Mouse (Mus musculus): ENCODE data around the gene Gpr141. TPM values are rescaled to one million over a fixed set of nuclear protein-coding genes. Genes with fewer than 3 reads are reported as not detected.

Gene Gpr141
- polyA plus RNA-seq, 1 experiment, result 0.02 TPM

DNA sequence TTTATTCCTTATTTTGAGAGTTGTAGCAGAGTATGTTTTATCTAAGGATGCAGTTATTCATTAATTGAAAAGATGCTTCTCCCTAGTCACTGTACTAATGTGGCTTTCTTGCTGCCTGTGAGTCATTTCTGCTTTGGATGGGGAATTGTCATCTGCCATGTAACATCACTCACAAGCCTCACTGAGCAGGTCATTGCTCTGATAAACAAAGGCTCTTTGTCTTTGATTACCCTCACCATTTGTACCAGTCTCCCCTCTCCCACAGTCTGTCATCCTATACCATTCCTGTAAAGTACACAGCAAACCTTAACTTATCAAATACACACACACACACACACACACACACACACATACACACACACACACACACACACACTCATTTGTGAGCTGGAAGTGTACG lies 16.1 kb upstream of the Gpr141 start:
- H3K27me3 ChIP-seq (ENCODE audit: control insufficient read depth, insufficient read depth, low read length), result no peaks in the 10 kb centered on the region
- H3K4me3 ChIP-seq (ENCODE audit: control insufficient read depth, low read depth, low read length), result no peak overlapping the region
- no peaks in the 10 kb centered on the region for H3K4me1 ChIP-seq (ENCODE audit: control insufficient read depth, insufficient read depth, low read length)
- no peak for TF ChIP-seq CTCF (IDR thresholded peaks at IDR 0.05; ENCODE audit: control insufficient read depth, insufficient read depth, insufficient replicate concordance, low read depth, low read length)
- no peak overlapping the region for H3K27ac ChIP-seq (ENCODE audit: control insufficient read depth, insufficient read depth, low read depth, low read length)
- no peaks in the 10 kb centered on the region for H3K36me3 ChIP-seq (ENCODE audit: control insufficient read depth, insufficient read depth, low read length)

DNA sequence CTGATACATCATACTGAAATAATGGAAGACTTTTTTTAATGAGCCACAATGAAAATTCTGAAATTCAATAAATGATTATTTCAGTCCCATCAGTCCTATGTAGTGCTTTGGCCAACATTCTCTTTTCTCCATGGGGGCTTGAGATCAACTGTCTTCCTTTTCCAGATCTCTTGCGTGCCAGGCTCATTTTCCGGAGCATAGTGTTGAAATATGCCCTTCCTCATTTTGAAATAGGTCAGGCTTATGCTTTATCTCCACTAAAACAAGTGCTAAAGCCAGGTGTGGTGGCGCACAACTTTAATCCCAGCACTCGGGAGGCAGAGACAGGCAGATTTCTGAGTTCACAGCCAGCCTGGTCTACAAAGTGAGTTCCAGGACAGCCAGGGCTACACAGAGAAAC lies 6.5 kb upstream of the Gpr141 start:
- H3K27me3 ChIP-seq (ENCODE audit: control insufficient read depth, insufficient read depth, low read length), result no peaks in the 10 kb centered on the region
- H3K36me3 ChIP-seq (ENCODE audit: control insufficient read depth, insufficient read depth, low read length), result no peaks in the 10 kb centered on the region
- no peak overlapping the region for H3K27ac ChIP-seq (ENCODE audit: control insufficient read depth, insufficient read depth, low read depth, low read length)
- no peak overlapping the region for H3K4me3 ChIP-seq (ENCODE audit: control insufficient read depth, low read depth, low read length)
- TF ChIP-seq CTCF (IDR thresholded peaks at IDR 0.05; ENCODE audit: control insufficient read depth, insufficient read depth, insufficient replicate concordance, low read depth, low read length) (no peak), POLR2A (IDR thresholded peaks at IDR 0.05; ENCODE audit: control insufficient read depth, low read depth, low read length) (no peak)
- no peaks in the 10 kb centered on the region for H3K4me1 ChIP-seq (ENCODE audit: control insufficient read depth, insufficient read depth, low read length)

DNA sequence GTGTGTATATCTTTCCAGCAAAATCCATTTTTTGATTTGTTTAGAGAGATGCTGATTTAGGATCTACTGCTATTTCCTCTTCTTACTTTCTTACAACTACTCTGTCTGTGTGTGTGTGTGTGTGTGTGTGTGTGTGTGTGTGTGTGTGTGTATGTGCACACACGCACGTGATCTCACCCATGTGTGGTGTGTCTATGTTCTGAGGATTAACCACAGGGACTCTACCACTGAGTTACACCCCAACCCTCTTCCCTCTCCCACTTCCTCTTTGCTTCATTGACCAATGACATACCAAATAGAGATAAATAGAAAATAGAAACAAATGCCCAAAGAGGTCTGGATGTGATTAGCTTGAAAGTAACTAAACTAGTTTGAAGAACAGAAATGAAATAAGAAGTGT lies 4.0 kb upstream of the Gpr141 start:
- Histone ChIP-seq H3K27me3 (ENCODE audit: control insufficient read depth, insufficient read depth, low read length) (no peaks in the 10 kb centered on the region), H3K27ac (ENCODE audit: control insufficient read depth, insufficient read depth, low read depth, low read length) (no peak overlapping the region), H3K4me3 (ENCODE audit: control insufficient read depth, low read depth, low read length) (no peak overlapping the region), H3K36me3 (ENCODE audit: control insufficient read depth, insufficient read depth, low read length) (no peaks in the 10 kb centered on the region), H3K4me1 (ENCODE audit: control insufficient read depth, insufficient read depth, low read length) (no peaks in the 10 kb centered on the region)
- no peak for TF ChIP-seq POLR2A (IDR thresholded peaks at IDR 0.05; ENCODE audit: control insufficient read depth, low read depth, low read length)

DNA sequence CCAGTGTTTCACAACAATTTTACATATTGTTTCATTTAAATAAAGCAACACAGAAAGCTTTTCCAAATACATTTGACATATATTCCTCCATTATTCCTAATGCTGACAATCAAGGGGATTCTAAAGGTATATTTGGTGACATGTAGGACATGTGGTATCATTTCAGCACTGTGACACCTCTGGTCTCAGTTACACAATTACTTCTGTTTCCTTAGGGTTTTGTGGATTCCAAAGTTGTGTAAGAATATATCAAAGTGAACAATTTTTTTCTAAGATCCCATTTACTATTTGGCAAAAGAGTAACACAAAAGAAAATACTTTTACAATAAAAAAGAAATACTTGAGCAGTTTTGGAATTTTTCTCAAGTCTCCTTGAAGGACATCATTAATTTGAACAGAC lies 2.4 kb downstream of the Gpr141 start:
- no peak overlapping the region for H3K4me3 ChIP-seq (ENCODE audit: control insufficient read depth, low read depth, low read length)
- no peak for TF ChIP-seq POLR2A (IDR thresholded peaks at IDR 0.05; ENCODE audit: control insufficient read depth, low read depth, low read length)
- no peak for TF ChIP-seq CTCF (IDR thresholded peaks at IDR 0.05; ENCODE audit: control insufficient read depth, insufficient read depth, insufficient replicate concordance, low read depth, low read length)
- no peaks in the 10 kb centered on the region for H3K27me3 ChIP-seq (ENCODE audit: control insufficient read depth, insufficient read depth, low read length)
- no peaks in the 10 kb centered on the region for H3K36me3 ChIP-seq (ENCODE audit: control insufficient read depth, insufficient read depth, low read length)
- H3K4me1 ChIP-seq (ENCODE audit: control insufficient read depth, insufficient read depth, low read length), result no peaks in the 10 kb centered on the region
- H3K27ac ChIP-seq (ENCODE audit: control insufficient read depth, insufficient read depth, low read depth, low read length), result no peak overlapping the region

DNA sequence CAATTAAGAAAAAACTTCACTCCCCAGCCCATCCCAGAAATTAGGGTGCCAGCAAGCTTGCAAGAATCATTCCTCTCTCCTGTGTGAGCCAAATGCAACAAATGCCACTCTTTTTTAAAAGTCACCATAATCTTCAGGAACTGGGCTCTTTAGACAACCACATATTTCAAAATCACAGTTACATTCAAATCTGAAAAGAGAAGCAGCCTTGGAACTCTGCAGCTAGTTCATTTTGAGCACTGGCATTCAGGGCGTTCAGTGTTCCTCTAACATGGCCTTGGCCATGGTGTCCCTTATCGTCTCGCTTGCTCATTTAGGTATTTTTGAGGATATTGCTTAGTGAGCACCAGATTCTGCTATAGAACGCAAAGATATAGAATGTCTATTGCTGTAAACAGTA lies 4.1 kb downstream of the Gpr141 start:
- H3K4me1 ChIP-seq (ENCODE audit: control insufficient read depth, insufficient read depth, low read length), result no peaks in the 10 kb centered on the region
- no peak overlapping the region for H3K4me3 ChIP-seq (ENCODE audit: control insufficient read depth, low read depth, low read length)
- no peaks in the 10 kb centered on the region for H3K27me3 ChIP-seq (ENCODE audit: control insufficient read depth, insufficient read depth, low read length)
- TF ChIP-seq POLR2A (IDR thresholded peaks at IDR 0.05; ENCODE audit: control insufficient read depth, low read depth, low read length) (no peak), CTCF (IDR thresholded peaks at IDR 0.05; ENCODE audit: control insufficient read depth, insufficient read depth, insufficient replicate concordance, low read depth, low read length) (no peak)
- no peaks in the 10 kb centered on the region for H3K36me3 ChIP-seq (ENCODE audit: control insufficient read depth, insufficient read depth, low read length)
- no peak overlapping the region for H3K27ac ChIP-seq (ENCODE audit: control insufficient read depth, insufficient read depth, low read depth, low read length)

DNA sequence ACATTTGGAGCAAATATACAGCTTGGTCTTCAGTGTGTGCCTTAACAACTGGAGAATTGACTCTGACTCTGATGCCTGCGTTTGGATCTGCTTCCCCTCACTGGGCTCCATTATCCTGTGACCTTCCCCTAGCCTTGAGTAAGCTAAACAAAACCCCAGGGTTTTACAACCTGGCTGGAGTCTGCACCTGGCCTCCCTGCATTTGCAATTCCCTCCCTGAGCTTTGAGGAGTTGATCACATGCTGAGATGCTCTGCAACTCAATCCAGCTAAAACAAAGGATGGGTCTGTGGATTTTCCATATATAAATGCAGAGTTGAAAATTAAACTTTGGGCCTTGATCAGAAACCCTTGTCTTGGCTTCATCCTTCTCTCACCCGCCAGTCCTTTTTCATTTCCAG lies 4.8 kb downstream of the Gpr141 start:
- Histone ChIP-seq H3K27me3 (ENCODE audit: control insufficient read depth, insufficient read depth, low read length) (no peaks in the 10 kb centered on the region), H3K27ac (ENCODE audit: control insufficient read depth, insufficient read depth, low read depth, low read length) (no peak overlapping the region), H3K36me3 (ENCODE audit: control insufficient read depth, insufficient read depth, low read length) (no peaks in the 10 kb centered on the region), H3K4me1 (ENCODE audit: control insufficient read depth, insufficient read depth, low read length) (no peaks in the 10 kb centered on the region), H3K4me3 (ENCODE audit: control insufficient read depth, low read depth, low read length) (no peak overlapping the region)
- TF ChIP-seq POLR2A (IDR thresholded peaks at IDR 0.05; ENCODE audit: control insufficient read depth, low read depth, low read length) (no peak), CTCF (IDR thresholded peaks at IDR 0.05; ENCODE audit: control insufficient read depth, insufficient read depth, insufficient replicate concordance, low read depth, low read length) (no peak)

DNA sequence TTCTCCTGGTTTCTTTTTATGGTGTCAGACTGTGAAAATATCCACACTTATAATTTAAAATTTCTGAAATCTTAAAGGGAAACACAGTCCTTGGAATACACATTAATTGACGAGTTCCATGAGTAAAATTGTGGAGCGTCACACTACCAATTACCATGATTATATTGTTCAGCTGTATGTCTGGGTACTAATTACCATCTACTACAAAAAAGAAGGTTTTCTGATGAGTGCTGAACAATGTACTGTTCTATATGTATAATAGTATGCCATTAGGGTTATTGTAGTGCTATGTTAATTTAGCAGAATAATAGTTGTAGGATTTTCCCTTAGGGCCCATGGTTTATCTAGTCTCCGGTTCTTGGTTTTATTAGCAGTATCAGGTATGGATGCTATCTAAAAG lies 29.1 kb downstream of the Gpr141 start:
- Histone ChIP-seq H3K4me1 (ENCODE audit: control insufficient read depth, insufficient read depth, low read length) (no peaks in the 10 kb centered on the region), H3K27me3 (ENCODE audit: control insufficient read depth, insufficient read depth, low read length) (no peaks in the 10 kb centered on the region), H3K36me3 (ENCODE audit: control insufficient read depth, insufficient read depth, low read length) (no peaks in the 10 kb centered on the region), H3K4me3 (ENCODE audit: control insufficient read depth, low read depth, low read length) (no peak overlapping the region), H3K27ac (ENCODE audit: control insufficient read depth, insufficient read depth, low read depth, low read length) (no peak overlapping the region)
- TF ChIP-seq CTCF (IDR thresholded peaks at IDR 0.05; ENCODE audit: control insufficient read depth, insufficient read depth, insufficient replicate concordance, low read depth, low read length) (no peak), POLR2A (IDR thresholded peaks at IDR 0.05; ENCODE audit: control insufficient read depth, low read depth, low read length) (no peak)

DNA sequence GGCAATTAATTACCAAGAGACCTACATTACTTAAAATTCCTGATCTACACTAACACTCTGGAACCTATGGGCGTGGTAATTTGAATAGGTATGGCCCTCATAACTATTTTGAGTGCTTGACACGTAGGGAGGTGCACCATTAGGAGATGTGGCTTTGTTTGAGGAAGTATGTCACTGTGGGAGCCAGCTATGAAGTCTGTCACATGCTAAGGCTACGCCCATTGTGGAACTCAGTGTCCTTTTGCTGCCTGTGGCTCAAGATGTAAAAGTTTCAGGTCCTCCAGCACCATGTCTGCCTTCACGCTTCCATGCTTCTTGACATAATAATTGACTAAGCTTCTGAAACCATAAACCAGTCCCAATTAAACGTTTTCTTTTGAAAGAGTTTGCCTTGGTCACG lies 29.6 kb downstream of the Gpr141 start:
- Histone ChIP-seq H3K27me3 (ENCODE audit: control insufficient read depth, insufficient read depth, low read length) (no peaks in the 10 kb centered on the region), H3K36me3 (ENCODE audit: control insufficient read depth, insufficient read depth, low read length) (no peaks in the 10 kb centered on the region), H3K4me3 (ENCODE audit: control insufficient read depth, low read depth, low read length) (no peak overlapping the region), H3K27ac (ENCODE audit: control insufficient read depth, insufficient read depth, low read depth, low read length) (no peak overlapping the region), H3K4me1 (ENCODE audit: control insufficient read depth, insufficient read depth, low read length) (no peaks in the 10 kb centered on the region)
- TF ChIP-seq POLR2A (IDR thresholded peaks at IDR 0.05; ENCODE audit: control insufficient read depth, low read depth, low read length), result no peak
- no peak for TF ChIP-seq CTCF (IDR thresholded peaks at IDR 0.05; ENCODE audit: control insufficient read depth, insufficient read depth, insufficient replicate concordance, low read depth, low read length)
